Mouse (Mus musculus) lung, adult 2 months (tissue): ENCODE data around the gene Dclre1a.

Source experiments
- CTCF ChIP-seq: fragments of 200-500 bp; IDR thresholded peaks from 2 replicates; pipeline ENCODE4 v1.5.1; 2011; ENCODE audit warnings: mild to moderate bottlenecking, low read length, control low read depth; ENCODE audit not compliant: insufficient read depth
- POLR2A ChIP-seq: fragments of 200-500 bp; IDR thresholded peaks from 2 replicates; pipeline ENCODE4 v1.6.1; 2011; ENCODE audit warnings: low read depth, mild to moderate bottlenecking, control low read depth, low read length, borderline replicate concordance; ENCODE audit errors: extremely low read depth

DNA sequence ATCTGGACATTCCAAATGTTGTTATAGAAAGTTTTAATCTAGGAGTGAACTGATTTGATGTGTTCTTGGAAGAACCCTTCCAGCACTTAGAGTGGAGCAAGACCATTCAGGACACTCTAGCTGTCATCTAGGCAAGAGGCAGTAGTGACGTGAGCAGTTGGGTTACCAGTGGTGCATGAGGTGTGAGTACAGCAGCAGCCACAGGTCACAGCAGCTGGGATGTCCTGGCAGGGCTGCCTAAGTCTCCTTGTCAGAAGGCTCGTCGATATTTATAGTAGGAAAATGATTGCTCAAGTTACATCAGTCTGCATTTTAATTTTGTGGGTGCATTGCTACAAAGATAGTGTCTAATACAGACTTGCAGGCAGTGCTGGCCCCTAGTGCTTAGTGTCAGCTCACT lies 42.2 kb upstream of the Dclre1a start:
- no peak for TF ChIP-seq CTCF
- TF ChIP-seq POLR2A, result no peak
